Mouse (Mus musculus): ENCODE measurements at regions not wholly inside any gene's neighbourhood (a gene's known extent, or its start where the extent isn't known, plus 50 kb on each side); places are given as distances from the start of the nearest gene placed in this dataset.

- peak; percentile 63 for DNase-seq (ENCODE audit: low spot score)
Observed at GRCm38 (mm10) chr4:54027565-54028237, 201.9 kb downstream of the Tmem38b start.

GRCm38 (mm10) chr4:54045258-54046029 lies 219.6 kb downstream of the Tmem38b start:
- no peak for DNase-seq (ENCODE audit: low spot score)

GRCm38 (mm10) chr4:54064331-54064730 lies 238.5 kb downstream of the Tmem38b start:
- no peak for DNase-seq (ENCODE audit: low spot score)

- DNase-seq (ENCODE audit: low spot score) = no peak
Observed at GRCm38 (mm10) chr4:54071951-54072350, 246.1 kb downstream of the Tmem38b start.

- no peak for DNase-seq (ENCODE audit: low spot score)
Observed at GRCm38 (mm10) chr4:54072482-54072881, 246.6 kb downstream of the Tmem38b start.

- peak; percentile 37 for DNase-seq (ENCODE audit: low spot score)
Observed at GRCm38 (mm10) chr4:54072932-54073331, 247.1 kb downstream of the Tmem38b start.

GRCm38 (mm10) chr4:54073483-54073882 lies 247.6 kb downstream of the Tmem38b start:
- DNase-seq (ENCODE audit: low spot score) = no peak

- no peak for DNase-seq (ENCODE audit: low spot score)
Observed at GRCm38 (mm10) chr4:54074226-54074625, 248.4 kb downstream of the Tmem38b start.

- no peak for DNase-seq (ENCODE audit: low spot score)
Observed at GRCm38 (mm10) chr4:54080526-54080925, 254.7 kb downstream of the Tmem38b start.

GRCm38 (mm10) chr4:54081411-54081810 lies 255.6 kb downstream of the Tmem38b start:
- DNase-seq (ENCODE audit: low spot score) = no peak

- no peak for DNase-seq (ENCODE audit: low spot score)
Observed at GRCm38 (mm10) chr4:54084747-54085146, 258.9 kb downstream of the Tmem38b start.

- no peak for DNase-seq (ENCODE audit: low spot score)
Observed at GRCm38 (mm10) chr4:54094285-54094997, 268.6 kb downstream of the Tmem38b start.

GRCm38 (mm10) chr4:54095200-54095930 lies 269.5 kb downstream of the Tmem38b start:
- DNase-seq (ENCODE audit: low spot score) = no peak

- DNase-seq (ENCODE audit: low spot score) = no peak
Observed at GRCm38 (mm10) chr4:54097543-54097942, 271.7 kb downstream of the Tmem38b start.

- DNase-seq (ENCODE audit: low spot score) = no peak
Observed at GRCm38 (mm10) chr4:54100282-54100681, 274.4 kb downstream of the Tmem38b start.

GRCm38 (mm10) chr4:54106976-54107375 lies 281.1 kb downstream of the Tmem38b start:
- DNase-seq (ENCODE audit: low spot score) = no peak

GRCm38 (mm10) chr4:54116310-54116709 lies 290.5 kb downstream of the Tmem38b start:
- no peak for DNase-seq (ENCODE audit: low spot score)

GRCm38 (mm10) chr4:54118179-54118846 lies 292.5 kb downstream of the Tmem38b start:
- peak; percentile 48 for DNase-seq (ENCODE audit: low spot score)

GRCm38 (mm10) chr4:54128717-54129698 lies 303.2 kb downstream of the Tmem38b start:
- DNase-seq (ENCODE audit: low spot score) = no peak

GRCm38 (mm10) chr4:54156146-54156545 lies 330.3 kb downstream of the Tmem38b start:
- peak; percentile 60 for DNase-seq (ENCODE audit: low spot score)

Measured in retina, embryonic 14.5 days (tissue).